Mouse (Mus musculus) thymus, adult 2 months (tissue): ENCODE measurements at regions not wholly inside any gene's neighbourhood (a gene's known extent, or its start where the extent isn't known, plus 50 kb on each side); places are given as distances from the start of the nearest gene placed in this dataset.

Experiments used
- CTCF ChIP-seq: fragments of 200-500 bp; IDR thresholded peaks from 2 replicates; pipeline ENCODE4 v1.5.1; 2012; ENCODE audit warnings: mild to moderate bottlenecking, control low read depth, low read length, moderate library complexity, borderline replicate concordance; ENCODE audit not compliant: control insufficient read depth, poor library complexity, insufficient read depth; ENCODE audit errors: extremely low read depth
- POLR2A ChIP-seq: fragments of 200-500 bp; IDR thresholded peaks from 2 replicates; pipeline ENCODE4 v1.6.1; 2012; ENCODE audit warnings: mild to moderate bottlenecking, low read length, control low read depth, moderate library complexity; ENCODE audit not compliant: control insufficient read depth, poor library complexity, insufficient read depth; ENCODE audit errors: extremely low read depth

GRCm38 (mm10) chr10:9272940-9273339 is 387.1 kb upstream of the Sash1 start:
- TF ChIP-seq POLR2A, result no peak
- TF ChIP-seq CTCF, result no peak
